Mouse (Mus musculus) Patski (cell line): Measurements from ENCODE around the gene Bloc1s4. TPM values are rescaled to one million over a fixed set of nuclear protein-coding genes. Genes with fewer than 3 reads are reported as not detected.
A peak's percentile ranks its signal among the peaks of the same experiment; 100 is the strongest.

Experiments used
- ATAC-seq: fragments of 100-300 bp; one replicate; pipeline ENCODE4 v1.8.0; 2021
- CTCF ChIA-PET: fragments of 350-600 bp; sonication (Branson Sonifier 250); formaldehyde crosslinking; loops from one replicate; lab custom pipeline; 2022; ENCODE audit warnings: inconsistent platforms; lab: Charles Lee
- POLR2A ChIA-PET: fragments of 350-600 bp; sonication (Branson Sonifier 250); formaldehyde crosslinking; loops from one replicate; lab custom pipeline; 2022; ENCODE audit warnings: antibody characterized with exemption, inconsistent platforms; lab: Charles Lee
- DNase-seq: peaks from one replicate; pipeline ENCODE4 v3.0.0-alpha.2; 2011; ENCODE audit warnings: low read depth, low spot score
- H3K27me3 ChIP-seq: fragments of 371-371 bp; one replicate; pipeline ENCODE4 v1.5.1; 2021
- CTCF ChIP-seq: fragments of 100-300 bp; IDR thresholded peaks from one replicate; pipeline ENCODE4 v1.5.1; 2021
- in situ Hi-C: fragments of 300-500 bp; cut with MboI; formaldehyde crosslinking; loops from 3 replicates; pipeline ENCODE4 v1.11.1; 2018; ENCODE audit warnings: low pct_unique_long_range_greater_than_20kb, mixed read lengths
- polyA plus RNA-seq: library from polyadenylated mRNA; unstranded; gene quantifications from one replicate; pipeline ENCODE4 v1.2.3, GENCODE M21; 2021

The Bloc1s4 gene
- polyA plus RNA-seq, 1 experiment from 2014 or later = 25.5 TPM

DNA sequence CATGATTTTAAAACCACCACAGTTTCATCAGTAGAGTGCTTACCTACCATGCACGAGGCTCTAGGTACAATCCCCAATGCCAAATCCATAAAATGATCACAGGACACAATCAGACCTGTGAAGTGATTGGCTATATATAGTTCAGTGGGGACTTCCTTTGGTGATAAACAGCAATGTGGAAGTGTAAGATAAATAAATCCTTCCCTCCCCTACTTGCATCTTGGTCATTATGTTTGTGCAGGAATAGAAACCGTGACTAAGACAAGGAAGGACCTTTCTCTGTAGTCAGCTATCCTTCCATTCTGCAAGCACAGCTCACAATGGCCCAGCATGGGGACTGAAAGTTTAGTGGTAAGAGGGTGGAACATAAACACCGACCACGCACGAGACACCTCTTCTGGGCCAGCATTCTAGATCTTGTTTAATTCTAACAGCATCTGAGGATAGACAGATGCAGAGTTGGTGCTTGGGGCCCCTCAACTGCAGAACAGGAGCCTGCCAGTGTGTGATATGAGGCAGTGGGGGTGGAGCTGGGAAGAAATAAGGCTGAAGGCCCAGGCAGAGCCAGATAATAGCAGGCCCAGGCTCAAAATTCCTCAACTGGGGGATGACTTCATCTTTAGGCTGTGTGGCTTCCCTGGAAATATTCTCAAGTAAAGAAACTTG lies 27.6 kb downstream of the Bloc1s4 start:
- CTCF ChIA-PET = interaction anchor here (1.9 kb wide), 1 partner anchor 29 kb away, joined by 5 read pairs; no protein-coding TSS in a partner anchor
- in situ Hi-C loops = no loop called here
- POLR2A ChIA-PET = interaction anchor here (0.5 kb wide), 1 partner anchor 313 kb away, joined by 3 read pairs; no protein-coding TSS in a partner anchor

DNA sequence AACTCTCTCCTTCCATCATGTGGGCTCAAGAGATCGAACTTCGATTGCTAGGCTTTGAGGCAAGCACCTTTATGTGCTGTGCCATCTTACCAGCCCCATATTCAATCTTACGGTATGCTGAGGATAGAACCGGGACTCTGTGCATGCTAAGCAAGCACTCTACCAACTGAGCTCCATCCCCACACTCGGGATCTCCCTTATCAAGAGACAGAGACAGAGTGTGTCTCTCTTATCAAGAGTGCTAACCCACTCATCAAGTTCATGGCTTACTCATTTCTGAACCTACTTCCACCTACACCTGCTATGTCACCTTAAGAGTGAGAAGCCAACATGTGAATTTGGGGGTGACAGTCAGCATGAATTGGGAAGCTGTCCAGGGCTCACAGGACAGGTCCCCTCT lies 28.2 kb downstream of the Bloc1s4 start:
- ChIA-PET POLR2A (interaction anchor here (0.6 kb wide), 1 partner anchor 22 kb away, joined by 3 read pairs; no protein-coding TSS in a partner anchor), CTCF (no interaction called here)
- in situ Hi-C loops = no loop called here
- DNase-seq (no peak), ATAC-seq (no peak)
- H3K27me3 ChIP-seq = no peaks in the 10 kb centered on the region
- no peak for TF ChIP-seq CTCF

More for the DNA sequence above, 27.6 kb downstream of the Bloc1s4 start:
- ATAC-seq (no peak), DNase-seq (no peak)
- no peak for TF ChIP-seq CTCF
- no peaks in the 10 kb centered on the region for H3K27me3 ChIP-seq

DNA sequence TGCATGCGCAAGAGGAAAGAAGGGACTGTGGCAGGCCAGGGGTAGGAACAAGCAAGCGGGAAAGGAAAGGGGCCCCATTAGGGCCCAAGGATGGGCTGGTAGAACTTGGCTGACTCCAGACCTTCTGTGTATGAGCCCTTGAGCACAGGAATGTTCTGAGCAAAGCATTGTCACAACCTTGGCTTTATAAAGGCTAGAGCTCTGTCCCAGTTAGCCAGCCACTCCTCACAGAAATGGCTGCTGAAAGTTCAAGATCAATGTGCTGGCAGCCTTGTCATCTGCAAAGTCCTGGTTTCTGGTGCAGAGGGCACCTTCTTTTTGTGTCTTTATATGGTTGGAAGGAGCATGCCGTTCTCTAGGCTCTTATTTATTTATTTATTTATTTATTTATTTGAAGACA lies 28.8 kb downstream of the Bloc1s4 start:
- POLR2A ChIA-PET = interaction anchor here (0.6 kb wide), 1 partner anchor 21 kb away, joined by 3 read pairs; no protein-coding TSS in a partner anchor
- no peaks in the 10 kb centered on the region for H3K27me3 ChIP-seq
- DNase-seq (no peak), ATAC-seq (no peak)
- in situ Hi-C loops = no loop called here
- TF ChIP-seq CTCF = no peak
- CTCF ChIA-PET = interaction anchor here (0.8 to 1.4 kb wide), 2 partner anchors 12 to 20 kb away, joined by 3 to 8 read pairs; no protein-coding TSS in a partner anchor

DNA sequence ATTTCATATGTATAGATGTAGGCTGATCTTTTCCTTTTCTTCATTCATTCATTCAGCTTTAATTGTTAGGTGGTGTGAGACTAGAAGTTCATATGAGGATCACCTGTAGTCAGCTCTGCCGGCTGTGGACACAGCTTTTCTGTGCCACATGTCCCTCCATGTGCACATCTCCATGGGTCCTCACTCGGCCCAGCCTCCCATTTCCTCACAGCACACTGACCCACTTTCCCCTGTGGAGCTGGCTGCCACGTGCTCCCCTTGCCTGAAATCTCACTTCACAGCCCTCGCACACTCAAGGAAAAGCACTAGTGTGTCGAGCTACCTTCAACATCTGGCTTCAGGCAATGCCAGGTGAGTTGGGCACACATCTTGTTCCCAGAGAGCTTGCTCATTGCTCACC lies 29.3 kb downstream of the Bloc1s4 start:
- ChIA-PET POLR2A (no interaction called here), CTCF (interaction anchor here (0.8 to 1.4 kb wide), 2 partner anchors 12 to 21 kb away, joined by 3 to 8 read pairs; no protein-coding TSS in a partner anchor)
- ATAC-seq (no peak), DNase-seq (no peak)
- in situ Hi-C loops = no loop called here
- TF ChIP-seq CTCF = no peak
- H3K27me3 ChIP-seq = no peaks in the 10 kb centered on the region

DNA sequence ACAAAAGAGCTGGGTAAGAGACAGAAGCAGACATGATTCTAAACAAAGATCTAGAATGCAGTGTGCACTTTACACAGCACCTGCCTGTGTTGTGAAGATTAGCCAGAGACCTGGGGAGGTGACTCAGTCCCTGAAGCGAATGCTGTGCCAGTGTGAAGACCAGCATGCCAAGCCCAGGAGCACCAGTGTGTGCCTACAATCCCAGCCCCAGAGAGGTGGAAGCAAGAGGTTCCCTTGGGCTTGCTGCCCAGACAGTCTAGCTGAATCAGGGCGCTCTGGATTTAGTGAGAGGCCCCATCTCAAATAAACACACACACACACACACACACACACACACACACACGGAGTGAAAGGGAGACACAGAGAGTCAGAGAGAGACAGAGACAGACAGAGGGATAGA lies 30.6 kb downstream of the Bloc1s4 start:
- TF ChIP-seq CTCF = no peak
- no peaks in the 10 kb centered on the region for H3K27me3 ChIP-seq
- in situ Hi-C loops = no loop called here
- DNase-seq (no peak), ATAC-seq (no peak)
- POLR2A ChIA-PET = no interaction called here
- CTCF ChIA-PET = interaction anchor here (0.7 to 1.2 kb wide), 2 partner anchors 22 to 95 kb away, joined by 3 to 4 read pairs; no protein-coding TSS in a partner anchor

DNA sequence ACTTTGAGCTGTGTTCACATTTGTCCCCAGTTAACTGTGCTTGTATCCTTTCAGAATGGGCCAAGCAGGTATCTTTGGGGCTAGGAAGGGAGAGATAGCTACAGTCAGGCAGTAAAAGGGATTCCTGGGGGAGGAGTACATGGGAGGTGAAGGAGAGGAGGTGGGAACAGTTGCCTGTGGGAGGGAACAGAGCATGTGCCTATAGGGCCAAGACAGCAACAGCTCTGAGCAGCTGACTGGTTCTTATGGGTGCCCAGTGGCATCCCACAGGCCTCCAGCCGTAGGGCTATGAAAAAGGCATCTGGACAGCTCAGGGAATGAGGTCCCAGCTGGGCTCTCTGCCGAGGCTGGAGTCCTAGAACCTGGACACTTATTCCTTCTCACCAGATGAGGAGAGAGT lies 31.6 kb downstream of the Bloc1s4 start:
- CTCF ChIA-PET = interaction anchor here (1.1 to 6.8 kb wide), 5 partner anchors 22 to 114 kb away, joined by 3 to 52 read pairs (median 4); no protein-coding TSS in a partner anchor
- ATAC-seq (no peak), DNase-seq (no peak)
- in situ Hi-C loops = no loop called here
- no peaks in the 10 kb centered on the region for H3K27me3 ChIP-seq
- no peak for TF ChIP-seq CTCF
- POLR2A ChIA-PET = interaction anchor here (1.1 kb wide), 1 partner anchor 22 kb away, joined by 5 read pairs; the partner anchor contains the start of gene D5Ertd579e

DNA sequence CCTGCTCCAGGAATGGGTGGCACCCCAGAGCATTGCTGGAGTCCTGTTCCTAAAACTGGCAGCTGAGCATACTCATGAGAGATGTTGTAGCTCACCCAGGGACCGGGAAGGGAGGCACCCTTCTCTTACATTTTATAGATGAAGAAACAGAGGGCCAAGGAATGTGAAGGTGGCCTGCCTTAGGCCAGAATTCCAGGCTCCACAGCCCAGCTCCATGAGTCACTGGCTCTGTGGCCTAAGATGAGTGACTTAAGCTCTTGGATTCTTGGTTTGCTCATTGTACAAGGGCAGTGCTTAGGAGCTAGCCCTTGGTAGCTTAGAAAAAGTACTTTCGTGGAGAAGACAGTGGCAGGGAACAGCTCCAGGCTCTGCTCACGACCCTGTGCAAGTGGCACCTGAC lies 33.6 kb downstream of the Bloc1s4 start:
- in situ Hi-C loops = no loop called here
- TF ChIP-seq CTCF = no peak
- DNase-seq (peak; percentile 86), ATAC-seq (peak; percentile 70)
- ChIA-PET CTCF (interaction anchor here (0.8 to 6.8 kb wide), 8 partner anchors 8 to 46 kb away, joined by 3 to 52 read pairs (median 4); no protein-coding TSS in a partner anchor), POLR2A (interaction anchor here (1.2 to 1.8 kb wide), 2 partner anchors 16 to 21 kb away, joined by 3 to 5 read pairs; no protein-coding TSS in a partner anchor)
- H3K27me3 ChIP-seq = no peaks in the 10 kb centered on the region

- ATAC-seq (no peak), DNase-seq (no peak)
- in situ Hi-C loops = no loop called here
- no peaks in the 10 kb centered on the region for H3K27me3 ChIP-seq
- no peak for TF ChIP-seq CTCF
- ChIA-PET CTCF (interaction anchor here (1.3 to 6.8 kb wide), 5 partner anchors 10 to 25 kb away, joined by 4 to 52 read pairs (median 5); partner anchors contain the start of gene D5Ertd579e), POLR2A (interaction anchor here (1.8 kb wide), 1 partner anchor 18 kb away, joined by 7 read pairs; the partner anchor contains the start of gene D5Ertd579e)
These were observed 34.8 kb downstream of the Bloc1s4 start for GRCm38 (mm10) chr5:36713693-36714092.

DNA sequence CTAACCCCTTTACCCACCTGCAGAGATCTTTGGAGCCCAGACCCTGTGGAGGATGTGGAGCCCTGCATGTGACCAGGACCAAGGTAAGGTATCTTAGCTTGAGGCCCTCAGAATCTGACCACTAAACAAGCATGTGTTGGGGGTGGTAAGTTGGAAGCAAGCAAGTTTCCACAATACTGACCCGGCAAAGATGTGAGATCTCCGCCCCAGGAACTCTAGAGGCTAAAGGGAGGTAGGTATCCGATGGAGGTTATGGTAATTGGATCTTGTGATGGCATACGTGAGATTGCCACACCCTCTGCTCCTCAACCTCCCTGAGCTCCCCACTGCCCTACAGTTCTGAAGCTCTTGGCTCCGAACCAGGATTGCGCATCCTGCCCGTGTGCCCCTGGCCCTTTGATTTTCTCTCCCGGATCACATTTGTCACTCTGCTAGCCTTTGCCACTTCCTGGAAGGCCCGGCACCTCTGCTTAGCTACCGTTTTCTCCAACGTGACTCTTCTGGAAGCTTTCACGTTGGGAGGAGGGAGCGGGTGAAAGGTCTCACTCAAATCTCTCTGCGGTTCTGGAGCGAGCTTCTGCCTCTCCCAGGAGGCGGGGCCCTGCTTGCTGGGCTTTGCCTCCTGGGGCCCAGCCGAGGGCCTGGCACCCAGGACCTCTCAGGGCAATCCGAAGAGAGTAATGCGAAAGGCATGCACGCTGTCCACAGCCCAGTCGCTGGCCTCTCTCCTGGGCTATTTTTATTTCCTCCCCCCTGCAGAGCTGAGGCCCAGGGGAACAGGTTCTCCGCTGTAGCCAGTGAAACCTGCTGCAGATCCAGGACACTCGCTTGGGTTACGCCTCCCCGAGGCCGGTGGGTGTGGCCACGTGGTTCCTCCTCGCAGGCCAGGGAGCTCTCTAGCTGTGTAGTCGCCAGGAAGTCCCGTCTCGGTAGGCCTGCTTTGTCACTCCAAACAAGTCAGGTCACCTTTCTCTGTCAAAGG lies 35.6 kb downstream of the Bloc1s4 start:
- ATAC-seq (peak; percentile 96), DNase-seq (peak; percentile 99)
- in situ Hi-C loops = no loop called here
- no peak for TF ChIP-seq CTCF
- CTCF ChIA-PET = interaction anchor here (0.9 to 6.8 kb wide), 7 partner anchors 10 to 26 kb away, joined by 3 to 52 read pairs (median 5); partner anchors contain the start of gene D5Ertd579e
- no peaks in the 10 kb centered on the region for H3K27me3 ChIP-seq
- POLR2A ChIA-PET = interaction anchor here (0.7 to 1.8 kb wide), 7 partner anchors 10 to 133 kb away, joined by 3 to 7 read pairs (median 5); partner anchors contain the start of gene D5Ertd579e
